Mouse (Mus musculus) cerebellum, postnatal 36 days (tissue): ENCODE measurements around the gene Fgfr2.

Experiments used
- DNase-seq, 2 experiments: peaks; one replicate each; pipeline ENCODE4 v3.0.0; 2021 to 2022; ENCODE audit warnings: mixed read lengths in 2 of 2

Fgfr2 gene

GRCm38 (mm10) chr7:132813416-132814088, 309.6 kb downstream of the Fgfr2 start, which contains the start of gene Fam53b:
Fam53b (minus strand) TSS chr7:132813886.
- peak; percentile 83 to 84 for DNase-seq

- peak; percentile 57 to 61 for DNase-seq
Measured at GRCm38 (mm10) chr7:132812619-132813415, 310.3 kb downstream of the Fgfr2 start.

- peak; percentile 49 to 67 for DNase-seq
Measured at GRCm38 (mm10) chr7:132811716-132812618, 311.2 kb downstream of the Fgfr2 start.

- DNase-seq, result peak; percentile 96 to 97
Measured at GRCm38 (mm10) chr7:132810879-132811278, 312.3 kb downstream of the Fgfr2 start.

- DNase-seq, result peak in 1 of 2 experiments; percentile 57
Measured at GRCm38 (mm10) chr7:132810368-132810767, 312.8 kb downstream of the Fgfr2 start.

GRCm38 (mm10) chr7:132809721-132810120, 313.4 kb downstream of the Fgfr2 start:
- DNase-seq, result peak in 1 of 2 experiments; percentile 26

GRCm38 (mm10) chr7:132808841-132809682, 314.1 kb downstream of the Fgfr2 start:
- DNase-seq, result peak in 1 of 2 experiments; percentile 47

- peak in 1 of 2 experiments; percentile 38 for DNase-seq
Measured at GRCm38 (mm10) chr7:132808051-132808796, 314.9 kb downstream of the Fgfr2 start.

GRCm38 (mm10) chr7:132806926-132807857, 316.0 kb downstream of the Fgfr2 start:
- peak; percentile 92 to 94 for DNase-seq

- peak; percentile 72 to 75 for DNase-seq
Measured at GRCm38 (mm10) chr7:132806286-132806685, 316.9 kb downstream of the Fgfr2 start.

- DNase-seq, result peak in 1 of 2 experiments; percentile 22
Measured at GRCm38 (mm10) chr7:132804951-132805350, 318.2 kb downstream of the Fgfr2 start.

- peak in 1 of 2 experiments; percentile 45 for DNase-seq
Measured at GRCm38 (mm10) chr7:132804461-132804860, 318.7 kb downstream of the Fgfr2 start.

GRCm38 (mm10) chr7:132803962-132804361, 319.2 kb downstream of the Fgfr2 start:
- no peak for DNase-seq

GRCm38 (mm10) chr7:132803336-132803735, 319.8 kb downstream of the Fgfr2 start:
- DNase-seq, result peak in 1 of 2 experiments; percentile 27

- no peak for DNase-seq
Measured at GRCm38 (mm10) chr7:132802691-132803090, 320.5 kb downstream of the Fgfr2 start.

- peak in 1 of 2 experiments; percentile 8 for DNase-seq
Measured at GRCm38 (mm10) chr7:132802066-132802465, 321.1 kb downstream of the Fgfr2 start.

- DNase-seq, result peak in 1 of 2 experiments; percentile 12
Measured at GRCm38 (mm10) chr7:132801509-132801908, 321.6 kb downstream of the Fgfr2 start.

GRCm38 (mm10) chr7:132800868-132801267, 322.3 kb downstream of the Fgfr2 start:
- DNase-seq, result peak in 1 of 2 experiments; percentile 11
